Mouse (Mus musculus): ENCODE results near the gene Gm3776.

GRCm38 (mm10) chr9:78222616-78223015 lies 34.3 kb upstream of the Gm3776 start:
- TF ChIP-seq POLR2A (IDR thresholded peaks at IDR 0.05; ENCODE audit: extremely low read depth, insufficient read depth, low read length), result no peak
- no peak for TF ChIP-seq CTCF (IDR thresholded peaks at IDR 0.05; ENCODE audit: low read depth, low read length)
